Comparison of ENCODE assay signal across 8 mouse cellular contexts in genomic region chr4:134922925-134923244, GRCm38 (mm10). TPM values are rescaled to one million over a fixed set of nuclear protein-coding genes. Genes with fewer than 3 reads are reported as not detected.
DNase-seq lines count a peak whose midpoint lies in the region; ATAC-seq and TF ChIP-seq lines count a peak whose summit lies in the region.

No protein-coding gene starts in this region.

- H3K4me3 ChIP-seq in E14TG2a.4 (replicated peaks; ENCODE audit: low read length): peak overlapping the region; percentile 94
- peak overlapping the region; percentile 100 for H3K4me3 ChIP-seq in forebrain, embryonic 14.5 days (ENCODE audit: low read depth, low read length)
- H3K4me3 ChIP-seq in hindbrain, embryonic 11.5 days (ENCODE audit: low read depth, low read length): peak overlapping the region; percentile 97

- no peaks in the 10 kb centered on the region for H3K9me3 ChIP-seq in E14TG2a.4 (ENCODE audit: low read length)
- H3K9me3 ChIP-seq in forebrain, embryonic 14.5 days (replicated peaks; ENCODE audit: control insufficient read depth, low read length): no peaks in the 10 kb centered on the region
- no peaks in the 10 kb centered on the region for H3K9me3 ChIP-seq in hindbrain, embryonic 11.5 days (ENCODE audit: control insufficient read depth, low read length)

- TF ChIP-seq CTCF in E14TG2a.4 (conservative IDR thresholded peaks at IDR 0.05; ENCODE audit: low read length): no peak

- DNase-seq in adrenal gland, postnatal 36 days: peak; percentile 80 to 89
- peak; percentile 65 for DNase-seq in forebrain, embryonic 14.5 days (ENCODE audit: low spot score)
- DNase-seq in hindbrain, embryonic 11.5 days (ENCODE audit: low spot score): peak; percentile 72
- DNase-seq in left cerebral cortex, postnatal 10 days (ENCODE audit: extremely low spot score in 1 of 2, low spot score in 2 of 2): peak; percentile 63 to 86
- peak; percentile 77 to 80 for DNase-seq in lung, postnatal 4 days
- peak; percentile 84 for DNase-seq in skeletal muscle tissue, adult 2 months (ENCODE audit: low read depth, low spot score)

- H3K36me3 ChIP-seq in E14TG2a.4 (ENCODE audit: insufficient read depth, low read length): peaks cover 39% of the 10 kb centered on the region
- H3K36me3 ChIP-seq in forebrain, embryonic 14.5 days (ENCODE audit: control insufficient read depth, insufficient read depth, low read length): peaks cover 31% of the 10 kb centered on the region
- peaks cover 4% of the 10 kb centered on the region; the same call in 1 of the 2 replicates for H3K36me3 ChIP-seq in hindbrain, embryonic 11.5 days (ENCODE audit: control insufficient read depth, insufficient read depth, low read length)

- peaks cover 62% of the 10 kb centered on the region for H3K4me1 ChIP-seq in E14TG2a.4 (replicated peaks; ENCODE audit: low read depth, low read length)
- H3K4me1 ChIP-seq in forebrain, embryonic 14.5 days (ENCODE audit: control insufficient read depth, insufficient read depth, low read length): peaks cover 22% of the 10 kb centered on the region
- peaks cover 3% of the 10 kb centered on the region; the same call in 1 of the 2 replicates for H3K4me1 ChIP-seq in hindbrain, embryonic 11.5 days (replicated peaks; ENCODE audit: control insufficient read depth, insufficient read depth, low read length)

- intact Hi-C loops in left cerebral cortex, postnatal 10 days (cut with DNase I): no loop called here

- peak overlapping the region; percentile 73 for H3K9ac ChIP-seq in forebrain, embryonic 14.5 days (ENCODE audit: low read length)
- H3K9ac ChIP-seq in hindbrain, embryonic 11.5 days (ENCODE audit: low read depth, low read length): peak overlapping the region; percentile 69

- peak overlapping the region; percentile 97 for H3K4me2 ChIP-seq in forebrain, embryonic 14.5 days (ENCODE audit: low read length)
- H3K4me2 ChIP-seq in hindbrain, embryonic 11.5 days (replicated peaks; ENCODE audit: low read depth, low read length): peak overlapping the region; percentile 84

- peak; percentile 66 for ATAC-seq in forebrain, embryonic 14.5 days
- ATAC-seq in hindbrain, embryonic 11.5 days (ENCODE audit: low FRiP score): peak; percentile 73
- ATAC-seq in monocyte, adult 5-6 weeks (replicated peaks; ENCODE audit: insufficient number of reproducible peaks, low FRiP score, low TSS enrichment, poor library complexity, severe bottlenecking): no peak

- under 1% methylated on average over 13 of the region's 13 CpGs for WGBS in forebrain, embryonic 14.5 days
- 0% methylated on average over 13 of the region's 13 CpGs for WGBS in hindbrain, embryonic 11.5 days

- H3K27me3 ChIP-seq in E14TG2a.4 (ENCODE audit: insufficient read depth, low read length): no peaks in the 10 kb centered on the region
- H3K27me3 ChIP-seq in forebrain, embryonic 14.5 days (replicated peaks; ENCODE audit: control insufficient read depth, insufficient read depth, low read length): no peaks in the 10 kb centered on the region
- no peaks in the 10 kb centered on the region for H3K27me3 ChIP-seq in hindbrain, embryonic 11.5 days (ENCODE audit: control insufficient read depth, insufficient read depth, low read length)

- H3K27ac ChIP-seq in forebrain, embryonic 14.5 days (ENCODE audit: low read depth, low read length): peak overlapping the region; percentile 82
- peak overlapping the region; percentile 59; the same call in 1 of the 2 replicates for H3K27ac ChIP-seq in hindbrain, embryonic 11.5 days (ENCODE audit: low read depth, low read length)

RNA-seq across cellular contexts. Expression of gene Rsrp1, which starts 0.5 kb away (rescaled TPM):
- 100 to 1,000 TPM; 378 to 436 TPM for total RNA-seq in adrenal gland, postnatal 36 days (2021)
- 363 and 474 TPM in 2 replicates for polyA plus RNA-seq in forebrain, embryonic 14.5 days (2014; fragmentation: Nextera tagmentation; extraction: Ambion mirVana)
- polyA plus RNA-seq in hindbrain, embryonic 11.5 days (2014; fragmentation: Nextera tagmentation; extraction: Ambion mirVana): 382 and 434 TPM in 2 replicates
- total RNA-seq in left cerebral cortex, postnatal 10 days (2021): 100 to 1,000 TPM; 256 to 271 TPM
- total RNA-seq in monocyte, adult 5-6 weeks (2017): 359 to 640 TPM (median 511 TPM) in 3 replicates

RNA-seq across cellular contexts. Expression of gene Syf2, which starts 7.8 kb away (rescaled TPM):
- total RNA-seq in adrenal gland, postnatal 36 days (2021): 100 to 1,000 TPM in 1 of 2 experiments, 10 to 100 TPM in 1; 84.2 to 102 TPM
- 68.1 and 72.7 TPM in 2 replicates for polyA plus RNA-seq in forebrain, embryonic 14.5 days (2014; fragmentation: Nextera tagmentation; extraction: Ambion mirVana)
- polyA plus RNA-seq in hindbrain, embryonic 11.5 days (2014; fragmentation: Nextera tagmentation; extraction: Ambion mirVana): 77.6 and 80.3 TPM in 2 replicates
- total RNA-seq in left cerebral cortex, postnatal 10 days (2021): 10 to 100 TPM; 34.5 to 39.6 TPM
- total RNA-seq in monocyte, adult 5-6 weeks (2017): 551 to 822 TPM (median 699 TPM) in 3 replicates

RNA-seq across cellular contexts. Expression of gene Tmem50a, which starts 8.1 kb away (rescaled TPM):
- 100 to 1,000 TPM; 229 to 405 TPM for total RNA-seq in adrenal gland, postnatal 36 days (2021)
- polyA plus RNA-seq in forebrain, embryonic 14.5 days (2014; fragmentation: Nextera tagmentation; extraction: Ambion mirVana): 166 and 178 TPM in 2 replicates
- 153 and 167 TPM in 2 replicates for polyA plus RNA-seq in hindbrain, embryonic 11.5 days (2014; fragmentation: Nextera tagmentation; extraction: Ambion mirVana)
- total RNA-seq in left cerebral cortex, postnatal 10 days (2021): 100 to 1,000 TPM; 128 to 133 TPM
- total RNA-seq in monocyte, adult 5-6 weeks (2017): 424 to 614 TPM (median 508 TPM) in 3 replicates

RNA-seq across cellular contexts. Expression of gene Rhd, which starts 58.5 kb away (rescaled TPM):
- under 1 TPM in 1 of 2 experiments, not detected in 1; 0.89 TPM for total RNA-seq in adrenal gland, postnatal 36 days (2021)
- polyA plus RNA-seq in forebrain, embryonic 14.5 days (2014; fragmentation: Nextera tagmentation; extraction: Ambion mirVana): 0.85 and 0.99 TPM in 2 replicates
- 15.1 and 19.4 TPM in 2 replicates for polyA plus RNA-seq in hindbrain, embryonic 11.5 days (2014; fragmentation: Nextera tagmentation; extraction: Ambion mirVana)
- total RNA-seq in left cerebral cortex, postnatal 10 days (2021): not detected
- not detected in 3 replicates for total RNA-seq in monocyte, adult 5-6 weeks (2017)
